Mouse (Mus musculus): ENCODE data around the gene Gramd1b.

Gene Gramd1b

DNA sequence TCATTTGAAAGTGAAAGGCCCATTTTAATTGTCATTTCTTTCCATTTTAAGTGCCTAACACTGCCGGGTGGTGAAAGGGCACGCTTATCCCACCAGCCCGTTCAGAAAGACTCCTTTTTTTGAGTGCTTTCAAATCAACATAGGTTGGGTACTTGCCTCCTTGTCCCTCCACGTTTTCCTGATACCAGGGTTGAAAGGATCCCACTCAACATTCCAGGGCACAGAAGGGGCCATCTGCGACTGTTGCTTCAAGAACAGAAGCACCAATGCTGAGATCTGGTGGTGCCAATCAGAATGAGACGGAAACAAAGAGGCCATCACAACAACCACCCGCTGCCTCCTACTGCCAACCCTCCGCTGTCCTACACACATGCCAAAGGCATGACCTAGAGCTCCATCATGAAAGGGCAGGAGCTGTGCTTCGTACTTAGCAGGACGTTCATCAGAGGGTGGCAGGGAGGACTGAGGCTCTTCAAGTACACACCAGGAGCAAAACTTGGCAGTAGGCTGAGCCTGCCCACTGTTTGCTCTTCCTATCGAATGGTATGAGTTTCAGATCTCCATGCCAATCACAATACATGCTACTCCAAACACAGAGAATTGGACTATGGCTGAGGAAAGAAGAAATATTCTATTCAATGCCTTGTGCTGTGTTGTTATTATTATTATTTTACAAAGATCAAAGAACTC lies 108.7 kb downstream of the Gramd1b start:
- no peak for DNase-seq

DNA sequence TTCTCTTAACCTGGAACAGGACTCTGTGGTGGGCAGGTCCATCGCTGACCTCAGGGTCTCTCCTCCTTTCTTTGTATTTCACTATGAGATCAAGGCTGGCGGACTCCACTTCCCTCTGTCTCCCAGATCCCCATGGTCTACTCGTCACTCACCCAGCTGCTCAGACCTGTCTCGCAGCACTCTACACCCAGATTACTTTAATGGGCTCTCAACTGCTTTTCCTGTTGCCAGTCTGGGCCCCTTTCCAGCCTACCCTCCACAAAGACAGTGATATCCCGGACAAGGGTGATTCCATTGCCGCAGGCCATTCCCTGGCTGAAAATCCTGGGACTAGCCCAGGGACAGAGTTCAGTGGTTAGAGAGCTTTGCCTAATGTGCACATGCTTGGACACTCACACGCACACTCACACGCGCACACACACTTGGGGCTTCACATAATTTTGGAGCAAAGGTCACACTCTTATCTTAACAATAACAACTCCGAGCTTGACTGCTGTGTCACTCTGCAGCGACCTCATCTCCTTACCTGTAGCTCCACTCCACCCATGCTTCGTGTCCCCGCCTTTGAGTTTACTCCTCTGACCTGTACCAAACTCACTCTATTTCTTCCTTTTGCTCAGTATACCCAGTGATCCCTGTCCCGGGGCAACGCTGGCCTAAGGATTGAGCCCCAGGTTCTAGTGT lies 110.4 kb downstream of the Gramd1b start:
- no peak for DNase-seq

DNA sequence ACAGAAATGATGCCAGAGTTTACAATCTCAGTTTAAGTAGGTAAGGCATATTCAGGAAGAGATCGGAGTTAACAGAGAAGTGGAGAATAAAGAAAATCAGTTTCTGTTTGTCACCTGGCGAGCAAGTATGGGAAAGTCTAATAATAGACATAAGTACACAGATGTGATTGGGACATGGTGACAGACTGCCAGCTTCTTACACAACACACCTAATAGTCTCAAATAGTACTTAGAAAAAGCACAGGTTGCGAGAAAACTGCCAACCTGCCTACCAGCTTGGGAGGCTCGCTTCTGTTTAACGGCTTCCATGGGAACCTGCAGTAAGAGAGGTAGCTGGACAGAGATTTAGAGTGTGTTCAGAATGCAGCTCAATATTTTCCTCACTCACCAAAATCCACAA lies 112.4 kb downstream of the Gramd1b start:
- no peak for DNase-seq

- DNase-seq: peak; percentile 42 to 47
Measured at GRCm38 (mm10) chr9:40416150-40416549, 115.0 kb downstream of the Gramd1b start.

DNA sequence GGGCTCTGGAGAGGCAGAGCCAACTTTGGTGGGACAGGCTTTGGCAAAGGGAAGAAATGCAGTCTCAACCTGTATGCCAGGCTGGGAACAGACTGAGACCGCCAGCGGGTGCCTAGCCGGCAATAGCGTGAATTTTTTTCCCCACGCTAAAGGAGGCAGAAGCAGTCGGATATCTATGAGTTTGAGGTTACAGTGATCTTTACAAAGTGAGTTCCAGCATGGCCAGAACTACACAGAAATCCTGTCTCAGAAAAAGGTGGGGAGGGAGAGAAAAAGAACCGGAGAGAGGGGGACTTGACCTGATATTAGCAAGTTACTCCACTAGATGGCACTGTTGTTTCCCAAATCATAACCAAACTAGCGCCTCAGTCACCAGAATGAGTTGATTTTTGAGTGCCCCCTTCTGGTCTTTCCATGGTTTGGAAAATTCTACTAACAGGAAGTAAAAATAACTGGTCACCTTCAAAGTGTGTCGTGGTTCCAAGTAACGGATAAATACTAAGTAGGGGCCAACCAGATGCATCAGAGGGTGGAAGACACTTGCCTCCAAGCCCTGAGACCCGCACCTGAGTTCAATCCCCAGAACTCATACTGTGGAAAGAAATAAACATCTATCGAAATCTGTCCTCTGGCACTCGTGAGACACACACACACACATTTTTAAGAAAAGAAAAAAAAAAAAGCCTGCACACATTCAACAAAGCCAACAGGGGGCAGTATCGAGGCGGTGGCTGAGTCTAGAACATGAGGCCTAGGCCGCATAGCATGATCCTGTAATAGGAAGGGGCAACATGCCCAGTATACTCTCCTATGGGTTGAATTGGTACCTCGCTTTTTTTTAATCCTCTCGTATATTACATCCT lies 116.0 kb downstream of the Gramd1b start:
- peak; percentile 78 to 86 for DNase-seq

DNA sequence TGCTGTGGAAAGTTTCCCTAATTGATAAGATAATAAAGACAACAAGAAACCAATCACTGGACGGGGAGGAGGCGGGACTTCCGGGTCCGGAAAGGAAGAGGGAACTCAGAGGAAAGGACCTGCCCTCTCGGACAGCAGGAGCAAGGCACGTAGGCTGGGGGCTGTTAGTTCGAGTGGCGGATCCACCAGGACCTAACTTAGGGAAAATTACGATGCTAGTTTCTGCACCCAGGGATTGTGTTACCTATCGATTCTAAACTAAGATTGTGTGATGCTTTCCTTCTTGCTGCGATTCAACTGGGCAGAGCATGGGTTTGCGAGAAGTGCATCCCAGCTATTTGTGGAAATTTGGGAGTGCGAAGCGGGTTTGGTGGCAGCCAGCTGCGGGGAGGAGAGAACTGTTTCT lies 116.7 kb downstream of the Gramd1b start:
- DNase-seq: peak; percentile 78 to 82

- DNase-seq: no peak
Measured at GRCm38 (mm10) chr9:40413601-40414000, 117.6 kb downstream of the Gramd1b start.

DNA sequence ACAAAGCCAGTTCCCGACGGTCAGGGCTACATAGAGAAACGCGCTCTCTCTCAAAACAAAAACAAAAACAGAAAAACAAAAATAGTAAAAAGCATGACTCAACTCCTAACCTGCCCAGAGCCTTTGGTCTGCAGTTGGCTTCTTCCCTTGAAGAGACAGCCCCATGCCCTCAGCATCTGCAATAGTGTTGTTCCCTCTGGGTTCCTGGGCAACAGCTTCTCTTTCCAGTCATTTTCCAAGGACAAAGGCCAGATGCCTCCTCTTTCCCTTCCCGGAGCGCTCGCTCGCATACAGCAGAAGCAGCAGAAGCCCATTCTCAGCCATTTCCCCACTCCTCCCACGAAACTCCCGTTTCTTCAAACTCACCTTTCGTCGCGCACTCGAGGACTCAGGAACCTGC lies 118.3 kb downstream of the Gramd1b start:
- DNase-seq: no peak

GRCm38 (mm10) chr9:40412246-40412645 lies 118.9 kb downstream of the Gramd1b start:
- no peak for DNase-seq

GRCm38 (mm10) chr9:40410895-40411294 lies 120.3 kb downstream of the Gramd1b start:
- DNase-seq: no peak

DNA sequence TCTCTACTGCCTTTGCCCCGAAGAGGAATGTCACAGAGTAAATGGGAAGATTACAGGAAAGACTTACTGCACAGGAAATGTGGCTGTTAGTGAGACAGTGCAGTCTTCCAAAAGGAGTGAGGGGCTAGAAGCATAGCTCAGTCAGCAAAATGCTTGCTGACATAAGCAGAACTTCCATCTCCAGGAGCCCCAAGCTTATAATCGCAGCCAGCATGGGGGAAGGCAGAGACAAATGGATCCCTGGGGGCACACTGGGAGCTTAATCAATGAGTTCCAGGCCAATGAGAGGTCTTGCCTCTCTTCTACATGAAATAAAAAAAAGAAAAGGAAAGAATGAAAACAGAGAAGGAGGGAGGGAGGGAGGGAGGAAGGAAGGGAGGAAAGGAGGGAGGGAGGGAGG lies 122.1 kb downstream of the Gramd1b start:
- DNase-seq: peak in 1 of 2 experiments; percentile 5

DNA sequence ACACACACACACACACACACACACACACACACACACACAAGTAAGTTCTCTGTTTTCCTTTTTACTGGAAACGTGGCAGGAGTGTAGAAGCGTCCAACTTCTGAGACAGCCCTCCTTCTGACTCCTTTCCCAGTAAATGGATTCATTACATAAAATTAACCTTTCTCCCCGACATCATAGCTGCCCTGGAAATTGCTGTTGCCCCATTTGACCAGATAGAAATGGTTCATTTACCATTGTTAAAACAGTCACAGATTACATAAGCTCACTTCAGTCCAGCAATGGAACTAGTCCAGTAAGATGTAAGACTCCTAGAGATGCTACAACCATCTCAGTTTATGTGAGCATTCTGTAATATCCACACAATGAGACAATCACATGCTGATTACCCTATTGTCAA lies 122.8 kb downstream of the Gramd1b start:
- DNase-seq: no peak

DNA sequence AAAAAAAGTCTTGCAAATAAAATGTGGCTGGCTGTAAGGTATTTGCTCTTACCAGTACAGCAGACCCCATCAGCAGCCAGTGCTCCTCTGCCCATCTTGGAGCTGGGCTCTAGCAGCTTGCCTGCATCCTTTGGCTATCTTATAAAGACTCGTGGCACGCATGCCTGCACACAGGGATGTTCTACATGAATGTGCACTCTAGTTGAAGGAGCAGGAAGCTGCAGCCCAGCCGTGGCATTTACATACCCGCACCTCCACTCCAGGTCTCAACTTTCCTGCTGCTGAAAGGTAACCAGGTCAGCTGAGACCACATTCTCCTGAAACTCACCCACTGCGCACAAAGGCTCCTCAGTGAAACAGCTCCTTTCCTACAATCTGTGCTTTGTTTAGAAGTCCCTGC lies 123.3 kb downstream of the Gramd1b start:
- DNase-seq: peak in 1 of 2 experiments; percentile 27

DNA sequence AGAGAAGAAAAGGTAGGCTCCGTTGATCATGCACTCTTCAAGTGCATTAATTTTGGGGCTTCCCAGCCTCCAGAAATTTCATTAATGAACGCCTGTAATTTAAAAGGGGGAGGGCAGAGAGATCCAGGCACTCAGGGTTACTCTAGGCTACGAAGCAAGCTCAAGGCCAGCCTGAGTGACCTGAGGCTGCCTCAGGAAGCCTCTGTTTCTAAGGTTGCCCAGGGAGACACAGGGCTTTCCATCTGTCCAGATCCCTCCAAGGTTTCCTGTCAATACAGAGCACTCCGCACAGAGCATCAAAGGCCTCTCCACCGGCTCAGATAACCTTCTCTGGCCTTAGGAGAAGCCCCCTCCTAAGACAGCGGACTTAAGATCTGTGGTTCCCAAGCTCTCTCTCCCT lies 125.4 kb downstream of the Gramd1b start:
- peak in 1 of 2 experiments; percentile 23 for DNase-seq

- peak; percentile 65 to 68 for DNase-seq
Measured at GRCm38 (mm10) chr9:40405263-40405662, 125.9 kb downstream of the Gramd1b start.

DNA sequence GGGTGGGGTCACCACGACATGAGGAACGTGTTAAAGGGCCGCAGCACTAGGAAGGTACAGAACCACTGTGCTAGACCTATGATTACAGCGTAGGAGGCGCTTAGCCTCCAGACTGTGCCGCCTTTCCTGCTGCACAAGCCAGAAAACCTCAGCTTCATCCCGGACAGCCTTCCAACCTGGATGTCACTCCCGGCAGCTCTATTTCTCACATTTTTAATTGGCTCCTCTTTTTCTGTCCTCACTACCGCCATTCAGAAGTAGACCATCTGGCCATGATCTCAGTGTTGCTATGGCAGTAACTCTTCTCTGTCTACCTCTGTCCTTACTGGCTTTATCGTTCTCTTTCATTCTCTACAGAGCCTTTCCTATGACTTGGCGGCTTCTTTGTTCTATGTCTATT lies 126.5 kb downstream of the Gramd1b start:
- peak; percentile 50 to 62 for DNase-seq

DNA sequence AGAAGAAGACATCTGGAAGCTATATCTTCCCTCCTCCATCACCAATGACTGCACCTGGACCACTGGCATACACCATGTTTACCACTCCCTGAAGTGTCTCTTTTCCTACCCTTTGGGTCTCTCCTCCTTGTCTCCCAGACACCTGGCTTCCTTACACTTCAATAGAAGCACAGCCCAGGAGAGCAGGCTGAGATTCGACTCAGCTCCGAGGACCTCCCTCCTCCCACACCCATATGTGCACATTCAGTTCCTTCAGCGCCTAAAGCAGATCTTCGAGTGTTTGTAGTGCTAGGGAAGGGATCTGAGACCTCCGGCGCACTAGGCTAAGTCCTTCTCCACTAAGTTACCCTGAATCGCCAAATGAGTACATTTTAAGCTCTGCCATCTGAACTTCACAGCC lies 127.4 kb downstream of the Gramd1b start:
- no peak for DNase-seq

GRCm38 (mm10) chr9:40401818-40402217 lies 129.4 kb downstream of the Gramd1b start:
- DNase-seq: peak in 1 of 2 experiments; percentile 38

DNA sequence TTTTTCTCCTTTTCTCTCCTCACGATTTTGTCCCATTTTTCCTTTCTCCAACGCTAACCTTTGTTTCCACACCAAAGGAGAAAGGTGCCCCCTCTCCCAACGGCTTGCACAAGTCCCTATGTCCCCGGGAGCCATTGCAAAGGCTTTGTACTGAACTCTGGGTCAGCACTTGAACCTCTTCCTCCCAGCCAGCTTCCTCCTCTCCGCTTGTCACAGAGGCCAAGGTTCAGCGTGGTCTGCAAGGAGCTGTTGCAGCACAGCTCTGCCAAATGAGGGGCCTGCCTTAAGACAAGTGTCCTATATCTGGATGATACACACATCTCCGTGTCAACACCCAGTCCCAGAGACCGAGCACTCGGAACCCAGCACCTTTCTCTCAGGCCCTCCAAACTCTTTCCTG lies 130.3 kb downstream of the Gramd1b start:
- no peak for DNase-seq

- no peak for DNase-seq
Measured at GRCm38 (mm10) chr9:40400171-40400570, 131.0 kb downstream of the Gramd1b start.

DNA sequence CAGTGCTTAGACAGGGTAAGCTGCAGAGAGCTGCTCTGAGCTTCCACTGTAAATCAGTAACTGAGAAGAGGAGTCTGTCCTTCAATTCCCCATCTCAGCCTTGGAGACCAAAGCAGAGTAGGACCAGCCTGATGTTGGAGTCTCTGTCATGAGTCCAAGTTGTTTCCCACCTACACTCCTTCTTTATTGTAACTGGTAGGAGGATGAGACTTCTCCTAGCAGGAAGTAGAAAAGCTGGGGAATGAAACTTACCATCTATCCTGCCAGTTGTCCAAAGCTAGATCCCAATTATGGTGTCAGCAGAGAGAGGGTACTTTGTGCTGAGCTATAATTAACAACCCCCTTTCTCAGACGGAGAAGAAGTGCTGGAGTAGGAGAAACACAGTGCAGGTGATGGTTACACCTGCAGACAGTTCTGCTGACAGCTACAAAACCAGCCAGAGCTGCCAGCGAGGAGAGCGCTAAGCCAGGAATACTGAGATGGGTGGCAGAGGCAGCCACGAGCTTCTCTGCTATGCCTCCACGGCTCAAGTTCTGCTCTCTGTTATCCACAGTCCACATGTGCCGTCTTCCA lies 131.7 kb downstream of the Gramd1b start:
- DNase-seq: no peak

DNA sequence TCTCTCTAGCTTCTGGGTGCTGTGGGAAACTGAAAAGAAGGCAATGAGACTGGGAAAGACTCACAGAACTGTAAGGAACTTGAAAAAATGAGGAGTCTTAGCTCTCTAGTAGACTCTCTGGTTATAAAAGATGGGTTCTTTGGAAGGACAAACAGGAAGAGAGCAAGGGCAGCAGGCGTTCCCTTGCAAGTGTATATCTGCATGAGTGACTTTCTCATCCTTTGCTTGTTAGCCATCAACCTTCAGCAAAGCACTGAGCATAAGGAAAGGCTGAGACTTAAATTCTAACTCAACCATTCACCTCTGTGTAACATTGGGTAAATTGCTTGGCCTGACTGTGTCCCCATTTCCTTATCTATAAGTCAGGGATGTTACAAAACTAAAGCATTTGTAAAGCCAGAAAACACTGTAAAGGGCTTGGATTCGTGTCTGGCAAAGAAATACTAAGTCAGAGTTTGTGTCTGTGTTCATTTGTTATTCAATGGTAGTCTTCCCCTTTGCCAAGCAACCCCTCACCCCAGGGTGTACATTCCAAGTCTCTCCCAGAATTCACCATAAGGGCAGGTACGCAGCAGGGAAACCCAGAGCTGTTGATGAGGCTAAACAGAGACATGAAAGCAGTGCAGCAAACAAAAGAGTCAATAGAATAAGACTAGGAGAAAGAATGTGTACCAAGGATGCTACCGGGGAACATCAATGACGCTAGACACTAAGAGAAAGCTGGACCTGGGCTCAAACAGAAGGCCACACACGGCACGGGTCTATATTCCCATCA lies 133.5 kb downstream of the Gramd1b start:
- no peak for DNase-seq

Data from cerebellum, postnatal 14 days (tissue).